Mouse (Mus musculus): ENCODE data around the gene Adgrg1. TPM values are rescaled to one million over a fixed set of nuclear protein-coding genes. Genes with fewer than 3 reads are reported as not detected.

The Adgrg1 gene
- polyA plus RNA-seq (2015; fragmentation: Nextera tagmentation; extraction: Ambion mirVana), result 51.1 and 65.2 TPM in 2 replicates

DNA sequence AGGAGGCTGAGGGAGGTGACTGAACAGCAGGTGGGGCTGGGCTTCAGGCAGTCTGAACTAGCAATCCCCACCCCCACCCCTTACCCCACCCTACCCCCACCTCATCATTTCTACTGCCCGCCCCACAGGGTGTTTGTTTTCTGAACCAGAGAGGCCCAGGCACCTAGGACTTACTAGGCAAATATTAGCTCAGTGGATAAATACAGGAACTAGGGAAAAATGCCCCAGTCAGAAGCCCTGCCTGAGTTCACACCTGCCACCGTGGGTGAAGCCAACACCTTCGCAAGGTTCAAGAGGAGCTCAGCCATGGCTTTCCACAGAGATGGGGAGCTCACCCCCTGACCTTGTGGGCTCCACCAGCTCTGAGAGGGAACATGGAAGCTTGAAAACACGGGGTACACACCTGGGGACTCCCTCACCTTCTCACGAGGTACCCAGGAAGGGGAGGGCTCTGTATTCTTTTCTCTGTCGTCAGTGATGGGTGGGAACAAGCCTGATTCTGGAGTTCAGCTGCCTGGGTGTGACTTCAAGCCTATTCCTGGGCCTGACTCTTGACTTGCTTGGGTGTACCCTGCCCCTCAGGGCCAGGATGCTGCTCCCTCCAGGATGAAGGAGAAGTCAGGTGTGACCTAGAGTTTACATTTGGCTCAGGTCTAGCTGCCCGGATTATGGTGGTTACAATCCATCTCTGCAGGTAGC, at the start of gene Adgrg1:
Gene Adgrg1, plus strand, starts transcription at position 285 of the 699 bp plus-strand sequence.
- 25% methylated on average over 7 of the region's 7 CpGs for WGBS
- Histone ChIP-seq H3K9me3 (replicated peaks; ENCODE audit: control insufficient read depth, low read length) (no peaks in the 10 kb centered on the region), H3K36me3 (ENCODE audit: control insufficient read depth, insufficient read depth, low read length) (no peaks in the 10 kb centered on the region), H3K27ac (ENCODE audit: low read length) (peak within 1 kb of the TSS; percentile 95), H3K4me1 (ENCODE audit: control insufficient read depth, insufficient read depth, low read length) (peaks cover 15% of the 10 kb centered on the region), H3K27me3 (ENCODE audit: control insufficient read depth, insufficient read depth, low read length) (no peaks in the 10 kb centered on the region), H3K9ac (ENCODE audit: low read length) (peak within 1 kb of the TSS; percentile 43), H3K4me2 (ENCODE audit: low read depth, low read length) (peak within 1 kb of the TSS; percentile 13; the same call in 1 of the 2 replicates), H3K4me3 (replicated peaks; ENCODE audit: low read length) (no peak within 1 kb of the TSS)
- peak; percentile 79 for ATAC-seq (ENCODE audit: insufficient read depth, low FRiP score)

DNA sequence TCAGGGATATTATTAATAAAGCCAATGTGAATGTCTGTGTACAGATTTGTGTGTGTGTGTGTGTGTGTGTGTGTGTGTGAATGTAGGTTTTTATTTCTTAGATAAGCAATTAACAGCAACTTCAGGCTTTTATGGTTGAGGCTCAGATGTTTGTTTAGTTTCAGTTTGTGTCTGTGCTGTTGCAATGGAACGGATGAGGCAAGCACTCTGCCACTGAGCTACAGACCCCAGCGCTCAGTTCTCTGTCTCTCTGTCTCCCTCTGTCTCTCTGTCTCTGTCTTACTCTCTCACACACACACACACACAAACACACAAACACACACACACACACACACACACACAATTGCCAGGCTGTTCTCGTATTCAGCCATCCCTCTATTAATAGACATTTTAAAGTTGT, 46.3 kb upstream of the Adgrg1 start:
- WGBS, result 67% methylated on average over 3 of the region's 3 CpGs
- Histone ChIP-seq H3K4me2 (ENCODE audit: low read depth, low read length) (no peak overlapping the region), H3K36me3 (ENCODE audit: control insufficient read depth, insufficient read depth, low read length) (no peaks in the 10 kb centered on the region), H3K4me3 (replicated peaks; ENCODE audit: low read length) (no peak overlapping the region), H3K27me3 (ENCODE audit: control insufficient read depth, insufficient read depth, low read length) (no peaks in the 10 kb centered on the region), H3K4me1 (ENCODE audit: control insufficient read depth, insufficient read depth, low read length) (0 out of 2 replicates have a peak, but pooled peaks cover 2% of the 10 kb centered on the region), H3K9ac (ENCODE audit: low read length) (no peak overlapping the region), H3K9me3 (replicated peaks; ENCODE audit: control insufficient read depth, low read length) (no peaks in the 10 kb centered on the region), H3K27ac (ENCODE audit: low read length) (no peak overlapping the region)
- no peak for ATAC-seq (ENCODE audit: insufficient read depth, low FRiP score)

DNA sequence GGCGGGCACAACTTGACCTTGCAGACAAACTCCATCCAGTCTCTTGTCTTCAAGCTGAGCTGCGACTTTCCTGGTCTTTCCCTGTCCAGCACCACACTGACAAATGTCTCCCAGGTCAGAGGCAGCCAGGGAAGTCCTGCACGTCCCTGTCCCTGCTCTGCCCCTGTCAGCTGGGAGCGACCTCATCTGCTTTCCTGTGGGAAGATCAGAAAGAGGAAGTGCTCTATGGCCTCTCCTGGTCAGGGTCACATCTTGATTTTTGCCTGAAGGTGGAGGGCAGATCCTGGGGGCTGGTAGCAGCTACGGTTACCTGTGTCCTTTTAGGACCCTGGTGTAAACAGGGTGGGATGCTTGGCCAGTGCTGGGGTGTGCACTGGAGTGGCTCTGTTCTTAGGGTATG, 40.6 kb upstream of the Adgrg1 start:
- H3K27me3 ChIP-seq (ENCODE audit: control insufficient read depth, insufficient read depth, low read length), result no peaks in the 10 kb centered on the region
- no peak for ATAC-seq (ENCODE audit: insufficient read depth, low FRiP score)
- H3K9ac ChIP-seq (ENCODE audit: low read length), result no peak overlapping the region
- H3K4me3 ChIP-seq (replicated peaks; ENCODE audit: low read length), result no peak overlapping the region
- no peaks in the 10 kb centered on the region for H3K36me3 ChIP-seq (ENCODE audit: control insufficient read depth, insufficient read depth, low read length)
- 46% methylated on average over 5 of the region's 5 CpGs for WGBS
- H3K4me2 ChIP-seq (ENCODE audit: low read depth, low read length), result no peak overlapping the region
- no peaks in the 10 kb centered on the region for H3K4me1 ChIP-seq (ENCODE audit: control insufficient read depth, insufficient read depth, low read length)
- no peak overlapping the region for H3K27ac ChIP-seq (ENCODE audit: low read length)
- no peaks in the 10 kb centered on the region for H3K9me3 ChIP-seq (replicated peaks; ENCODE audit: control insufficient read depth, low read length)

DNA sequence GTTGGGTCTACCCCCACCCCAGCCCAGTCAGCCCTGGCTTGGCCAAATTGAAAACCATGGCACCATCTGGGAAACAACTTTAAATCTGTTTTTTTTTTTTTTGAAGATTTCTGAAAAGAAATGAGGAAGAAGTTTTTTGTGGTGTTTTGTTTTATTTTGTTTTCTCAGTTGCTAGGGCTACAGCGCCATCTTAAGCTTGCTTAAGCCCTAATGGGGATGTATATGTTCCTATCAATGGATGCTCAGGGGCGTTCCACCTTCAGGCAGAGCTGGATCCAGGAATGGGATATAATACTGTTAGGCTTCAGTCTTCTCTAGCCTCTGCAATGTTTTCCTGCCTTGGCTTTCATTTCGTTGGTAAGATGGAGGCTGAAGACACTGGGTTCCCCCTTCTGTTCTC, 39.4 kb upstream of the Adgrg1 start:
- Histone ChIP-seq H3K4me2 (ENCODE audit: low read depth, low read length) (no peak overlapping the region), H3K27ac (ENCODE audit: low read length) (no peak overlapping the region), H3K27me3 (ENCODE audit: control insufficient read depth, insufficient read depth, low read length) (no peaks in the 10 kb centered on the region), H3K9ac (ENCODE audit: low read length) (no peak overlapping the region), H3K9me3 (replicated peaks; ENCODE audit: control insufficient read depth, low read length) (no peaks in the 10 kb centered on the region), H3K36me3 (ENCODE audit: control insufficient read depth, insufficient read depth, low read length) (no peaks in the 10 kb centered on the region), H3K4me1 (ENCODE audit: control insufficient read depth, insufficient read depth, low read length) (no peaks in the 10 kb centered on the region), H3K4me3 (replicated peaks; ENCODE audit: low read length) (no peak overlapping the region)
- WGBS, result 70% methylated on average over 3 of the region's 3 CpGs
- ATAC-seq (ENCODE audit: insufficient read depth, low FRiP score), result no peak

DNA sequence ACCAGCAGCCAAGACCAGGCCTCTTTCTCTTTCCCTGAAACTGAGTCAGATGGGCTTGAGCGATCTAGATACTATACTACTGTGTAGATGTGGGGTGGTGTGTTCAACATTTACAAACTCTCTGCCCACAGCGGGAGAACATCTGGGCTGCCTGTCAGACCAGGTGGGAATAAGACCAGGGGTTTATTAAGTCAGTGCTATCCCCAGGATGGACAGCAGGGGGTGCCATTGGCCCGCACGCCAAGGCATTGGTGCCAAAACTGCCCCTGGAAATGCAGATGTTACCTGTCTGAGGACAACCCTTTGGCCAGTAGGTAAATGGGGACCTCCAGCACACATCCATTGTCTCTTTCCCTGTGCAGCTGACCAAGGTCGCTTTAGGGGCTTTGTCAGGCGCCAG, 32.0 kb upstream of the Adgrg1 start:
- no peak overlapping the region for H3K4me2 ChIP-seq (ENCODE audit: low read depth, low read length)
- no peaks in the 10 kb centered on the region for H3K9me3 ChIP-seq (replicated peaks; ENCODE audit: control insufficient read depth, low read length)
- no peaks in the 10 kb centered on the region for H3K27me3 ChIP-seq (ENCODE audit: control insufficient read depth, insufficient read depth, low read length)
- no peak overlapping the region for H3K9ac ChIP-seq (ENCODE audit: low read length)
- no peak overlapping the region for H3K4me3 ChIP-seq (replicated peaks; ENCODE audit: low read length)
- ATAC-seq (ENCODE audit: insufficient read depth, low FRiP score), result no peak
- 15% methylated on average over 6 of the region's 6 CpGs for WGBS
- no peaks in the 10 kb centered on the region for H3K4me1 ChIP-seq (ENCODE audit: control insufficient read depth, insufficient read depth, low read length)
- no peaks in the 10 kb centered on the region for H3K36me3 ChIP-seq (ENCODE audit: control insufficient read depth, insufficient read depth, low read length)
- H3K27ac ChIP-seq (ENCODE audit: low read length), result no peak overlapping the region

DNA sequence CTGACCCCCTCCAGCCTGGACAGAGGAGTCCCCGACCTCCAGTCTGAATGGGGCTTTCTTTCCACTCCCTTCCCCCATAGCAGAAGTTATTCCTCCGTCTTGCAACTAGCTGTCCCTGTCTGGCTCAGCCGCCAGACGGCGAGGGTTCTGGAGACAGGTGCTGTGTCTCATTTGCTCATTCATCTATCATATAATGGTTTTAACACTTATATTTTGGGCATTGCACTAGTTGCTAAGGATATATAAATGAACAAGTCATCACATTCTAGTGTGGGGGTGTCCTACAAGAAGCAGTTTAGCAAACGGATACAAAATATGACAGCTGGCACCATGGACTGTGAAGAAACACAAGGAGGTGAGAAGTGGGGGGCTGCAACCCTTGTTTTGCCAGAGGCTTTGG, 29.4 kb upstream of the Adgrg1 start:
- WGBS, result 37% methylated on average over 6 of the region's 6 CpGs
- H3K36me3 ChIP-seq (ENCODE audit: control insufficient read depth, insufficient read depth, low read length), result no peaks in the 10 kb centered on the region
- no peaks in the 10 kb centered on the region for H3K4me1 ChIP-seq (ENCODE audit: control insufficient read depth, insufficient read depth, low read length)
- H3K9ac ChIP-seq (ENCODE audit: low read length), result no peak overlapping the region
- H3K4me3 ChIP-seq (replicated peaks; ENCODE audit: low read length), result no peak overlapping the region
- no peaks in the 10 kb centered on the region for H3K9me3 ChIP-seq (replicated peaks; ENCODE audit: control insufficient read depth, low read length)
- H3K4me2 ChIP-seq (ENCODE audit: low read depth, low read length), result no peak overlapping the region
- no peaks in the 10 kb centered on the region for H3K27me3 ChIP-seq (ENCODE audit: control insufficient read depth, insufficient read depth, low read length)
- H3K27ac ChIP-seq (ENCODE audit: low read length), result no peak overlapping the region
- ATAC-seq (ENCODE audit: insufficient read depth, low FRiP score), result no peak

DNA sequence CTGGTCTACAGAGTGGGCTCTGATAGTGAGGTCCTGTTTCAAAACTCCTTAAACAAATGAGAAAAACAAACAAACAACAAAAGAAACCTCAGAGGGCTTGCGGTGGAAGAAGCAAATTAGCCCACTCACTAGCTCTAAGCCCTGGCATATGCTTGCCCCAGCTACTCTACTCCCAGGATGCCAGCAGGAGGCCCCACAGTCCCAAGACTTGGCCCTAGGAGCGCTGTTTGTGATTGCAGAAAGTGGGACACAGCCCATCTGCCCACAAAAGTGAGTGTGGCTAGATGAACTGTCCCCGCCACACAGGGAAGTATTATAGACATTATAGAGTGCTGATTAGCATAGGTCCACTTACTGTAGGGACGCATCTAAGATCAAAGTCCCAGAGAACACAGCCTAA, 26.1 kb upstream of the Adgrg1 start:
- no peaks in the 10 kb centered on the region for H3K4me1 ChIP-seq (ENCODE audit: control insufficient read depth, insufficient read depth, low read length)
- no peak for ATAC-seq (ENCODE audit: insufficient read depth, low FRiP score)
- no peak overlapping the region for H3K4me2 ChIP-seq (ENCODE audit: low read depth, low read length)
- H3K4me3 ChIP-seq (replicated peaks; ENCODE audit: low read length), result no peak overlapping the region
- H3K9me3 ChIP-seq (replicated peaks; ENCODE audit: control insufficient read depth, low read length), result no peaks in the 10 kb centered on the region
- H3K9ac ChIP-seq (ENCODE audit: low read length), result no peak overlapping the region
- no peaks in the 10 kb centered on the region for H3K27me3 ChIP-seq (ENCODE audit: control insufficient read depth, insufficient read depth, low read length)
- no peak overlapping the region for H3K27ac ChIP-seq (ENCODE audit: low read length)
- no peaks in the 10 kb centered on the region for H3K36me3 ChIP-seq (ENCODE audit: control insufficient read depth, insufficient read depth, low read length)
- WGBS, result 82% methylated on average over 4 of the region's 4 CpGs

DNA sequence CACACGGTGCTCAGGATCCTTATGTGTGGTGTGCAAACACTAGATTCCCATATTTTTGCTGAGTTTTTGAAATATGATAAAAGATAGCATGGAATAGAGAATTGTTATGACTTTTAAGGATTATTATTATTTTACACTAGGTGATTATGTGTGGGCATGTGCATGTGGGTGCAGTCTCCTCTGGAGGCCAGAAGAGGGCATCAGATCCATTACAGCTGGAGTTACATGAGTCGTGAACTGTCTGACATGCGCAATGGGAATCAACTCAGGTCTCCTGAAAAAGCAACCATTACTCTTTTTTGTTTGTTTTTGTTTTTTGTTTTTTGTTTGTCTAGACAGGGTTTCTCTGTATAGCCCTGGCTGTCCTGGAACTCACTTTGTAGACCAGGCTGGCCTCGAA, 25.5 kb upstream of the Adgrg1 start:
- no peaks in the 10 kb centered on the region for H3K27me3 ChIP-seq (ENCODE audit: control insufficient read depth, insufficient read depth, low read length)
- H3K4me1 ChIP-seq (ENCODE audit: control insufficient read depth, insufficient read depth, low read length), result peaks cover 4% of the 10 kb centered on the region; the same call in 1 of the 2 replicates
- no peaks in the 10 kb centered on the region for H3K36me3 ChIP-seq (ENCODE audit: control insufficient read depth, insufficient read depth, low read length)
- H3K27ac ChIP-seq (ENCODE audit: low read length), result no peak overlapping the region
- no peak overlapping the region for H3K4me2 ChIP-seq (ENCODE audit: low read depth, low read length)
- no peak overlapping the region for H3K4me3 ChIP-seq (replicated peaks; ENCODE audit: low read length)
- no peak for ATAC-seq (ENCODE audit: insufficient read depth, low FRiP score)
- no peak overlapping the region for H3K9ac ChIP-seq (ENCODE audit: low read length)
- no peaks in the 10 kb centered on the region for H3K9me3 ChIP-seq (replicated peaks; ENCODE audit: control insufficient read depth, low read length)
- 90% methylated on average over 4 of the region's 4 CpGs for WGBS

DNA sequence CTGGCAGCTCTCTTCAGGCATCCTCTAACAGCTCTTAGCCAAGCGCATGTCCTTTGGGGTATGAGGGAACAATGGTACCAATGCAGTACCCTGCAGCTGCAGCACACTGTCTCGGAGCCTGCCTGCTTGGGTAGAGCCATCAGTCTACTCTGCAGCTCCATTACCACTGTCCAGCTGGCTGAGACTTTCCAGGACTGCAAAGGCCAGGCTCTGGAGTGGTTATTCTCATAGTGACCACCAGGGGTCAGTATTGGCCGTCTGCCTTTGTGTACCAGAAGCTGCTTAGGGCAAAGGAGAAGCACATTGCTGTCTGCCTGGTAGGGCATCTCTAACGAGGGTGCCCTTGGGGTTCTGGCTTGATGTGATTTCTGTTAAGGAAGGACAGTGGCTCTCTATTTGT, 24.5 kb upstream of the Adgrg1 start:
- Histone ChIP-seq H3K9me3 (replicated peaks; ENCODE audit: control insufficient read depth, low read length) (no peaks in the 10 kb centered on the region), H3K4me1 (ENCODE audit: control insufficient read depth, insufficient read depth, low read length) (peaks cover 13% of the 10 kb centered on the region), H3K9ac (ENCODE audit: low read length) (no peak overlapping the region), H3K36me3 (ENCODE audit: control insufficient read depth, insufficient read depth, low read length) (no peaks in the 10 kb centered on the region), H3K27me3 (ENCODE audit: control insufficient read depth, insufficient read depth, low read length) (no peaks in the 10 kb centered on the region), H3K4me2 (ENCODE audit: low read depth, low read length) (no peak overlapping the region), H3K27ac (ENCODE audit: low read length) (no peak overlapping the region), H3K4me3 (replicated peaks; ENCODE audit: low read length) (no peak overlapping the region)
- no peak for ATAC-seq (ENCODE audit: insufficient read depth, low FRiP score)
- 14% methylated on average over 4 of the region's 4 CpGs for WGBS

Measured in stomach, embryonic 16.5 days (tissue).